Mouse (Mus musculus) urinary bladder, postnatal 4 days (tissue): ENCODE measurements around the gene Zfp786.
A peak's percentile ranks its signal among the peaks of the same experiment; 100 is the strongest.

Experiments used
- DNase-seq, 2 experiments: peaks; one replicate each; pipeline ENCODE4 v3.0.0; 2021 to 2022; ENCODE audit warnings: low spot score in 2 of 2

Gene Zfp786

DNA sequence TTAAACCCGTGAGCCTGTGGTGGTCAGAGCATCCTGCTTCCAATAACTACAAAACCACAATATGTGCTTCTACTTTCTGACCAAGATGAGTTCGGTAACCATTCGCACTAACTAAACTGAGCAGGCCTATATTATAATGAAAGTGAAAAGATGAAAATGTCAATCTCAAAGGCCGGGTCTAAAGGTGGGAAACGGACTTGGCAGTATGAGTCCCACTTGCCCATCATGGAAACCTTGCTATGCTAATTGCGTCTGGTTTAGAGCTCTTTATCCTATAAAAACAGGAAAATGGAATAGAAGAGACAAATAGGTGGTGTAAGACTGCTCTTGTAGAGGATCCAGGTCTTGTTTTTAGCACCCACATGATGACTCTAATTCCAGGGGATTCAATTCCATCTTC lies 8.9 kb downstream of the Zfp786 start:
- DNase-seq = no peak

DNA sequence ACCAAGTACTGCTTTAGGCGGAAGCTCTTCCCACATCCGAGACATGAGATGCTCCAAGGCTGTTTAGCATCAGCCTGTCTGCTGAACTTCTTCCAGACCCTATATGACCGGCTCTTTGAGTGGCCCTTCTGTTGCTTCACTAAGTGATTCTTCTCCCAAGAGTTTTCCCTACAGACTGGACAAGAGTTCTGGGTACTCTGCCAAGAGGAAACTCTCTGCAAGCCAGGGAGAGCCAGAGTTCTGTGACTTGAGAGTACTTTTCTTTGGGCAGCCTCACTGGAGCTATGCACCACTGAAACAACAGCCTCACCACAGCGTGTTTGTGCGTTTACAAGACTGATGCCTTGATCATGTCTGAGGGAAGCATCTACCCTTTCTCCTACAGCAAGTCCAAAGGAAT lies 9.4 kb downstream of the Zfp786 start:
- no peak for DNase-seq

- no peak for DNase-seq
Measured at GRCm38 (mm10) chr6:47819626-47820325, 10.9 kb downstream of the Zfp786 start.

- DNase-seq = no peak
Measured at GRCm38 (mm10) chr6:47818721-47819120, 11.9 kb downstream of the Zfp786 start.

GRCm38 (mm10) chr6:47816151-47816550 lies 14.5 kb downstream of the Zfp786 start:
- no peak for DNase-seq

GRCm38 (mm10) chr6:47813257-47813878 lies 17.3 kb downstream of the Zfp786 start, which contains the start of gene Pdia4:
Pdia4 (minus strand) TSS chr6:47813430.
- peak; percentile 97 to 98 for DNase-seq

- no peak for DNase-seq
Measured at GRCm38 (mm10) chr6:47812271-47812915, 18.3 kb downstream of the Zfp786 start.

DNA sequence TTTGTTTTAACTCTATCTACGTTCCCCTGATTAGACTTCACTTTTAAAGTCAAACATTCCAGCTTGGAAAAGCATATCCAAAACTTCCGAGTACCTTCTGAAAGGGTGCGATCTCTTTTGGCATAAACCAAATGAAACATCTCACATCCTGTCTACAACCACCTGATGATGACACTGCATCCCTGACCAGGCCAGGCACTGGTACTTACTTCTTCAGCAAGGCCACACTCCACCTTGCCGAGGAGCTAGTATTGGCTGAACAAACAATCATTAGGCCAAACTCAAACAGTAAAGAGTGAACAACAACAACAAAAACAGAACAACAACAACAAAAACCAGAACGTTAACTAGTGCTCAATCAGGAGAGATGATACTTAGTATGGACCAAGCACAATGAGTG lies 19.3 kb downstream of the Zfp786 start:
- no peak for DNase-seq

GRCm38 (mm10) chr6:47810181-47810580 lies 20.5 kb downstream of the Zfp786 start:
- DNase-seq = no peak

DNA sequence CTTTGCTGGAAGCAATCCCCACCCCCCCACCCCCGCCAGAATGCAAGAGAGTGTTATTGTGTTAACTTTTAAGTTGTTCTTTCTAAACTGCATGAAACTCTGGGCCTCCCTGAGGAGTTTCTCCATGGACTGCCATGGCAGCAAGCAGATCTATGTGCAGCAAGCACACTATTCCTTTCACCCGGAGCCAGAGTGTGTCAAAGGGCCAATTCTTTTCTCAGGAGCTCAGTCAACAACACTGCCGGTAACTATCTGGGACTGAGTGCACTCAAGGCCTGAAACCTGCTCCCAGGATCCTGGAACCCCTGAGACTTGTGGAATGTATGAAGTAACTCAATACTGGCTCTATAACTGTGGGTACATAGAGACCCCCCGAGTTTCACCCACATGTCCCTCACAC lies 21.6 kb downstream of the Zfp786 start:
- no peak for DNase-seq

GRCm38 (mm10) chr6:47808545-47808944 lies 22.1 kb downstream of the Zfp786 start:
- no peak for DNase-seq

- no peak for DNase-seq
Measured at GRCm38 (mm10) chr6:47807419-47807818, 23.2 kb downstream of the Zfp786 start.

DNA sequence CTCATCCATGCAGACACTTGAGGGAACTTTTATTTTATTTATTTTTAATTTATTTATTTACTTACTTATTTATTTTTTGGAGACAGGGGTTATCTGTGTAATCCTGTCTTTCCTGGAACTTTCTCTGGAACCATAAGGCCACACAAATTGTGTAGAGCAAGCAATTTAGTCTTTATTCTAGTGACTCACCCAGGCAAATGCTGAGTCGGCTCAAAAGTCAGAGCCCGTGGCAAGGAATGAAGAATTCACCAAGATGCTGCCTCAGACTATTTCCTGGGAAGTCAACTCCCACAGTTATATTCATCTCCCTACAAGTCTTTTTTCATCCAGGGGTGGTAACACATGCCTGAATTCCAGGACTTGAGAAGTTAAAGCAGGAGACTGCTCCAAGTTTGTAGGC lies 25.1 kb downstream of the Zfp786 start:
- DNase-seq = no peak

DNA sequence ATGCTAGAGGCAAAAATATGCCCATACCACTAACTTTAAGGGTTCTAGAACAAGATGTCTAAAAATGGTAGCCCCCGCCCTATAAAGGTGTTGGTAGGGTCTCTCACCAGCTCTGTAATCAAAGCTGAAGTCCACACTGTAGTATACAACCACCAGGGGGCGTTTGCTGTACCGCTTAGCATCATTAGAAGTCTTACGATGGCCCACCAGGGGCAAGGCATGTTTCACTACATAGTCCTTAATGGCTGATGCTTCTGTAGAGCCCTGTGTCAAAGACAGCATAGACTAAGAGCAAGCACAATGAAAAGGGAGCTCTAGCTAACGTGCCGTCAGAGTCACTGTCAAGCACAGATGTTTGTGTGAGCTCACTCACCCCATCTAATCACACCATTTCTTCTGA lies 31.6 kb downstream of the Zfp786 start:
- DNase-seq = peak in 1 of 2 experiments; percentile 65

GRCm38 (mm10) chr6:47794106-47794830 lies 36.4 kb downstream of the Zfp786 start:
- peak in 1 of 2 experiments; percentile 43 for DNase-seq

- peak in 1 of 2 experiments; percentile 23 for DNase-seq
Measured at GRCm38 (mm10) chr6:47793284-47793683, 37.4 kb downstream of the Zfp786 start.

- peak in 1 of 2 experiments; percentile 46 for DNase-seq
Measured at GRCm38 (mm10) chr6:47792533-47792932, 38.1 kb downstream of the Zfp786 start.

DNA sequence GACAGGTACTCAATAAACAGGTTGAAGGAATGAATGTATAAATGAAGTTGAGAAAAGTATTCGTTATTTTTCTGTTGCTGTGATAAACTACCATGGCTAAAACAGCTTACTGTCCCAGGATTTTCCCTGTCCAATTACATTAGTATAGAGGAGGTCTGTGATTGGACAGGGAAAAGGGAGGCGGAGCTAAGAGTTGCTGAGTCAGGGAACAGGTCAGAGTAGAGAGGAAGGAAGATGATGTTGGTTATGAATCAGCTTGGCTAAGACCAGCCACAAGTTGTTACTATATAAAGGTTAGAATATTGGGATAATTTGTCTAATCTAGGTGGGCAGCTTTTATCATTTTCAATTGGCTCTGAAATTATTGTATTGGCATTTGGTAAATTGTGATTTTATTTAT lies 39.9 kb downstream of the Zfp786 start:
- DNase-seq = peak; percentile 14 to 55

- DNase-seq = peak; percentile 8 to 14
Measured at GRCm38 (mm10) chr6:47788821-47789220, 41.8 kb downstream of the Zfp786 start.

- DNase-seq = peak; percentile 69 to 77
Measured at GRCm38 (mm10) chr6:47787941-47788736, 42.5 kb downstream of the Zfp786 start.

GRCm38 (mm10) chr6:47784707-47785412 lies 45.8 kb downstream of the Zfp786 start:
- DNase-seq = peak in 1 of 2 experiments; percentile 44
